Mouse (Mus musculus): ENCODE measurements around the gene Deaf1.

The Deaf1 gene

DNA sequence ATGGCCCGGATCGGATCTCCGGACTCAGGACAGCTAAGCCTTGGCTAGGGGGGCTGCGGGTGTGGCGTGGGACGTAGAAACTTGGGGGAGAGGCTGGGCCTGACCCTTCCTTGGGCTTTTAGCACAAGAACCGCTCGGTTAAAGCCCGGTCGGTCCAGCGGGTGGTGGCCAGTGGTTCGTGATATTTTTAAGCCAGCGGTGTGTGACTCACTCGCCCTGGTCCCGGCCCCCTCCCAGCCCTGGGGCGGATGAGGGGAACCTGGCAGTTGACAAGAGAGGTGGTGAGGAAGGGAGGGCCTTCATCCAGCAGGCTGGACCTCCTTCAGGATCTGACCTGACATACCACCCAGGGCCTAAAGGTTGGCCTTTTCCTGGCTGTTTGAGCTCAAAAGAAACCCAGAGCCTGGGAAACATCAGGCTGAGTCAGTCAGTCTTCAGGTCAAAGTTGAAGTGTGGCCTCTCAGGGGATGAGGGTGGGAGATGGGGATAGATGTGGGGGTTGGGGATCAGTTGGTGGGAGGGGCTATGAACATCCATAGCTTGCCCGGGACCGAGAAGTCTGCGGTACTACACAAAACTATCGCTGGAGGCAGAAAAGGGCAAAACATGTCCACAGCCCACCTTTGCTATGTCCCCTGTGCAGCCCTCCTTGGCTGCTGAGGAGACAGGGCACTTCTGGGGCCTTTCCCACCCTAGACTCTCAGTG is 11.9 kb upstream of the Deaf1 start:
- no peak for DNase-seq (ENCODE audit: low spot score in 2 of 2)

GRCm38 (mm10) chr7:141338576-141339131 is 11.2 kb upstream of the Deaf1 start, which contains the start of gene Eps8l2:
TSS of gene Eps8l2 (plus strand) at chr7:141338880.
- DNase-seq (ENCODE audit: low spot score in 2 of 2) = peak; percentile 76 to 82

GRCm38 (mm10) chr7:141337716-141338416 is 10.4 kb upstream of the Deaf1 start:
- no peak for DNase-seq (ENCODE audit: low spot score in 2 of 2)

DNA sequence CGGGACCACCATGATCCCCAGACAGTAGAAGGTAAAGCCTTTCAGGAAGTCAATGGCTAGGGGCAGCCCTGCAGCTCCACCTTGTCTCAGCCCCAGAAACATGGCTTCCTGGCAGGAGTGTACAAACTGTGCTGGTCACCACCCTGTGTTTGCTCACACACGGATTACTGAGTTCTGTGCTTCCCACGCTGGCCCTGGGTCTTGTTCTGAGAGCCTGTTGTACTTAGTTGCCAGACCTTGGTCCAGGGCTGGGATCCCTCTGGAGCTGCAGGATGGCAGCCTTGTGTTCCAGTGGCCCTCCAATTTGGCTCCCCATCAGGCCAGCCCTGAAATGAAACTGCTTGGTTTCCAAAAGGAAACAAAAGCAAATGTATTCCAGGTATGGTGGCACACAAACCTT is 8.8 kb upstream of the Deaf1 start:
- no peak for DNase-seq (ENCODE audit: low spot score in 2 of 2)

DNA sequence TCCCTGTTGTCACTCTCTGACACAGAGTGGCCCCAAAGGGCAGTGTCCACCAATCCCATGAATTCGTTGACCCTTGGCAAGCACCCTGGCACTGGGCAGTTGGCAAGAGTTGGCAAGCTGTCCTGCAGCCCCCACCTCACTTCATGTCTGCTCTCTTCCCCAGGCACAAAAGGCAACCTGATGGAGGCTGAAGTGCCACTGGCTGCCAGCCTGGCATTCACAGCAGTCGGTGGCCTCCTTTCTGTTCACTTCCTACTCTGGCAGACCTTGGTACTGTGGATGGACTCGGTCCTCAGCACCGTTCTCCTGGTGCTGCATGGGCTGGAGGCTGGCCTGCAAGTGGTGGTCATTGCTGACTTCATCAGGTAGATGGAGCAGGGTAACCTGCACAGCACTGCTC is 8.2 kb upstream of the Deaf1 start:
- DNase-seq (ENCODE audit: low spot score in 2 of 2) = no peak

- no peak for DNase-seq (ENCODE audit: low spot score in 2 of 2)
These were observed 7.6 kb upstream of the Deaf1 start for GRCm38 (mm10) chr7:141335044-141335579.

- peak in 1 of 2 experiments; percentile 52 for DNase-seq (ENCODE audit: low spot score in 2 of 2)
These were observed 4.5 kb upstream of the Deaf1 start for GRCm38 (mm10) chr7:141331990-141332389.

GRCm38 (mm10) chr7:141330706-141331105 is 3.2 kb upstream of the Deaf1 start:
- no peak for DNase-seq (ENCODE audit: low spot score in 2 of 2)

GRCm38 (mm10) chr7:141328373-141328990 is 992 bp upstream of the Deaf1 start:
- DNase-seq (ENCODE audit: low spot score in 2 of 2) = no peak

DNA sequence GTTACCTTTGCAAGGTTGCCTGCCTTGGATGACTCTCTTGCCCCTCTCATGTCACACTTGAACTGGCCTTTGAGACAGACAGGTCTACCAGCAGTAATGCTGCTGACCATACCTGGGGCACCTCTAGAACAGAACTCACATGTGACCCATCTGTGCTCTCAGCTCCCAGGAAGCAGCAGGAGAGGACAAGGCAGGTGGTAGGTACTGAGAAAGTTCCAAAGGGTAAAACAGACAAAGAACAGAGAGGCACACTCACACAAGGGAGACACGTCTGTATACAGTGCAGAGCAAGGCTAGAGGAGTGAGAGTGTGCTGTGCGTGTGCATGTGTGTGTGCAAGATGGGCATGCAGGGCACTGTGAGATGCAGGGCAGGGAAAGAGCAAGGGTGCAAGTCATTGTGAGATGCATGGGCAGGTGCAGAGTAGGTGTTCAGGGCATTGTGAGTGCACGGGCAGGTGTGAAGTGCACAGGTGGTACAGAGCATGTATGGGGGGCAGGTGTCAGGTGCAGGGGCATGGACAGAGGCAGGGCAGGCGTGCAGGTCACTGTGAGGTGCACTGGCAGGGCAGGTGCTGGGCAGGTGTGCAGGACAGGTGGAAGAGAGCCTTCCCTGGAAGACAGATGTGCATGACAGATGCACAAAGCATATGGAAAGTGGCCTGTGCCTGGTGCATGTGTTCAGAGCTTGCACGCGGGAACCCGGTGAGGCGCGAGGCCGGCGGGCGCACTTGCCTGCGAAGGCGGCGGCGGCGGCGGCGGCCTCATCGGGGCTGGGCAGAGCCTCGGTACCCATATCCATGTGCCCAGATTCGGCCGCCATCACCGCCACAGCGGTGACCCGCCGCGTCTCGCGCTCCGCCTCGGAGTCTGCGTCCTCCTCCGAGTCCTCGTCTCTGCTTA is 694 bp downstream of the Deaf1 start:
- DNase-seq (ENCODE audit: low spot score in 2 of 2) = no peak

DNA sequence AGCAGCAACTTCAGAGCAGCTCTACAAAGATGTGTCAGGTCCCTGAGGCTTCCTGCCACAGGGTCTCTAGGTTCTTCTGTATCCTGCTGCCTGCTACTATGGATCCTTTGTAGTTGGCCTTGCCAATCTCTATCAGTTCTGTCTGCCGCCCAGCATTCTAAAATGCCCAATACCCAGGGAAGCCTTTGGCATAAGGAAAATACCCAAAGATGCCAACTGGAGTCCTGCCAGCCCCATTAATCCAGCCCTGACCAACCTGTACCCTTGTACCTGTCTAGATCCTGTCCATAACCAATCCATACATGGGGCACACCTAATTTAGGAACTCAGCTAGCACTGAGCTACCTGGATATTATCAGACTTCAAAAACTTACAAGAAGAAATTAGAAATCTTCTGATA is 2.8 kb downstream of the Deaf1 start:
- DNase-seq (ENCODE audit: low spot score in 2 of 2) = no peak

- DNase-seq (ENCODE audit: low spot score in 2 of 2) = no peak
These were observed 8.0 kb downstream of the Deaf1 start for GRCm38 (mm10) chr7:141319446-141319845.

DNA sequence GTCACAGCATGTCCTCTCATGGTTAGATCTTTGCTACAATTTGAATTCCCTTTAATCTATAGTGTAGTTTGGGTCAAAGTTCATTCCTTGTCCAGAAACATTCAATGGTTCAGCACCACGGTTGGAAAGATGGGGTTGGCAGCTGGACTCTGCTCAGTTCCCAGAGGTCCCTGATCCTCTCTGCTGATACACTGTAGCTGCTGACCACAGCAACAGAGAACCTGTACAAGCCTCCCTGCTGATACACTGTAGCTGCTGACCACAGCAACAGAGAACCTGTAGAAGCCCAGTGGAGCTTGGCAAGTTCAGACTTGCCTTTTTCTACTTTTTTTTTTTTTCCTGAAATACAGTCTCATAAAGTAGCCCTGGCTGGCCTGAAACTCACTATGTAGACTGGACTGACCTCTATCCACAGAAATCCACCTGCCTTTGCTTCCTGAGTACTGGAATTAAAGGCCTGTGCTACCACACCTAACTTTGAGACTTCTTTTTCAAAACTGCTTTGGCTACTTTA is 9.8 kb downstream of the Deaf1 start:
- DNase-seq (ENCODE audit: low spot score in 2 of 2) = no peak

DNA sequence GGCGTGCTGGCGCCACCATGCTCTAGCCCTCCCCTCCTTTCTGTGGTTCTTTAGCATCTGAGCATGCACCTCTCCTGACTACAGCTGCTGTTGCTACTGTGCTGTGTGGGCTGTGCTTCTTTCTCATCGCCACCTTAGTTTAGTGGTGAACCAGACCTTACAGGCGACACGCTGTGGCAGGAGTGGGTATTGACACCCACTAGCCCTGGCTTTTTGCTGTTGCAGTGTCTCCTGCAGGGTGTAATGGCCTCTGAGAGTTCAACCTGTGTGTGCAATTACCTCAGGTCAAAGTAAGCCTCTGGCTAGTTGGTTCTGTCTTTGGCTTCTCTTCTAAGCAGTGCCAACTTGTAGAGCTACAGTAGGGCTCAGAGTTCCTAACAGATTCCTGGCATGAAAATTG is 11.5 kb downstream of the Deaf1 start:
- peak in 1 of 2 experiments; percentile 22 for DNase-seq (ENCODE audit: low spot score in 2 of 2)

DNA sequence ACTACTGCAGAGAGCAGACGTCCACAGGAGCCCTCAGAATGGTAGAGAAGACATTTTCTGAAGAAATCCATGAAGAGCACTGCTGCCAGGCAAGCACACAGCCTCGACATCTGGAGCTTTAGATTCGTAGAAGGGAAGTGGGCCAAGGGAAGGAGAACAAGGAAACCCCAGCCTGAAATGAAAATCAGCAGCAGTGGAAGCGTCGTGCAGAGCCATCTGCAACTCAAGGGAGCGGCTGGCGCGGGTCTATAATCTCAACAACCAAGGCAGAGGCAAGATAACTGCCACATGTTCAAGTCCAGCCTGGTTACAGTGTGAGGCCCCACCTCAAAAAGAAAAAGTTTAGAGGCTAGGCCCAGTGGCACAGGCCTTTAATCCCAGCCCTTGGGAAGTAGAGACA is 12.4 kb downstream of the Deaf1 start:
- DNase-seq (ENCODE audit: low spot score in 2 of 2) = no peak

DNA sequence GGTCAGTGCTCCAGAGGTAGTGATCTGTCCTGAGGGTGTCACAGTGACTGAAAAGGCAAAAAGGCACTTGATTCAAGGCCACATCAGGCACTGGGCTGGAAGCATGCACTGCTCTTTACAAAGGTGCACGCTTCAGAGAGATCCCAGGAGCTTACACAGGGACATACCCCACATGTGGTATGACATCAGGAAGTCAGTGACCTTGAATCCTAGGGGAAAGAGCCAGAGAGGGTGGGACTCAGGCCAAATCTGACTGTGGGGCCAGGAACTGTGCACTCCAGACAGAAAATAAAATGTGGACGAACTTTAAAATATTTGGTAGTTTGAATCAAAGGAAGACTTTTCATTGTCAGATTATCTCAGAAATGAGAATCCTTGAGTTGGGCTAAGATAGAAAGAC is 13.1 kb downstream of the Deaf1 start:
- no peak for DNase-seq (ENCODE audit: low spot score in 2 of 2)

DNA sequence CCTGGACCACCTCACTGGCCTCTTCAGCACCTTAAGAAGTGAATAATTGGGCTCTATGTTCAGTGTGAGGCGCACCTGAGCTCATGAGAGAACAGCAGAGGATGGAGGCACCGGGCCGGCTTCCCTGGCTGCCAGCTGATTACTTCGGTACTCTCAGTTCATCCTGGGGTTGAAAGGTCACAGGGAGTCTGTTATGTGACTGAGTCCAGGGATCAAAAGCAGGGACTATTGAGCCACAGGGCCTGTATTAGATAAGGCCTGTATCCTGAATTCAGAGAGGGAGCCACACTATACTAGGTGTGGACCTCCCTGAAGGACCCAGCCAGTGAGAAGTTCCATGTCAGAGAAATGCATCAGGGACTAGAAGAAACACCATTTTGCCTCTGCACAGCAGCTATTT is 23.0 kb downstream of the Deaf1 start:
- DNase-seq (ENCODE audit: low spot score in 2 of 2) = no peak

GRCm38 (mm10) chr7:141302702-141303268 is 24.7 kb downstream of the Deaf1 start:
- no peak for DNase-seq (ENCODE audit: low spot score in 2 of 2)

- no peak for DNase-seq (ENCODE audit: low spot score in 2 of 2)
These were observed 26.1 kb downstream of the Deaf1 start for GRCm38 (mm10) chr7:141301386-141301785.

DNA sequence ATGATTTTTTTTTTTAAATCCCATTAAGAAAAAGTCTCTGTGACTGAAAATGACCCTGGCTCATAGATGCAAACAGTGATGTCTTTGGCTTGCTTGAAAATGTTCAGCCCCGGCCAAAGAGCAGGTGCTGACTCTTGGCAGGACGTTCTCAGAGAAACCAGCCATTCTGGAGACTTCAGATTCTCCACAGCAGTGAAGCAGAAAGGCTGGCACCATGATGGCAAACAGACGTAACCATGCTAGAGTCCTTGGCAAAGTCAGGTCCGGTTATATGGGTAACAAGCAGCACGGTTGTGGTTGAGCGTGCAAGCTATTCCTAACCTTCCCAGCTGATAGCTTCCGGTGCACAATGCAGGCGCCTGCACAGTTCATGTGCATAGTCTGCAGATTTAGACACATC is 28.3 kb downstream of the Deaf1 start:
- no peak for DNase-seq (ENCODE audit: low spot score in 2 of 2)

All from urinary bladder, postnatal 36 days (tissue).